ENCODE assay signal across 10 mouse cellular contexts in the genomic region with DNA sequence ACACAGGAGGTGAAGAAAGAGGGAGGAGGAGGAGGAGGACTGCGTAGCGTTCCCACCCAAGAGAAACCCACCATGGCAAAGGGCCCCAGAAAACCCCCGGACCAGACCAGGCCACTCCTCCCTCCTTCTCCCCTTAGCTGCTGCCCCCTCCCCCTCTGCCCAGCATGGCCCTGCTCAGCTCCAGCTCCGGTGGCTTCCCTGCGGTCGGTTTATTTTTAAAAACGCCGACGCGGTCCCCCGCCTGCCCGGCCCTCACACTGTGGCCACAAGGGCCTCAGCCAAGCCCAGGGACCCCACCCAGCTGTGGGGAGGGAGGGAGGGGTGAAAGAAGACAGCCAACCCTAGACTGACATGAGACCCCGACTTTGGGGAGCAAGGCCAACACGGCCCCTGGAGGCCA. TPM values are rescaled to one million over a fixed set of nuclear protein-coding genes. Genes with fewer than 3 reads are reported as not detected.
DNase-seq lines count a peak whose midpoint lies in the region; ATAC-seq and TF ChIP-seq lines count a peak whose summit lies in the region.
"Had no signal": no experiment of that assay in that cellular context is flagged by ENCODE, and none has a peak within 500 bp of the region (broad histone marks: within the 10 kb centered on the region; RNA-seq: fewer than 3 reads in every experiment).

No protein-coding gene starts in this region.

- no peak for TF ChIP-seq POLR2A in myocyte (IDR thresholded peaks at IDR 0.05; ENCODE audit: insufficient read length, low read depth)

- H3ac ChIP-seq in myocyte (ENCODE audit: control insufficient read depth, insufficient read length), result no peak overlapping the region

- H3K27ac ChIP-seq in kidney, postnatal 0 days, result peak overlapping the region; percentile 52
- peak overlapping the region; percentile 72 for H3K27ac ChIP-seq in embryonic facial prominence, embryonic 14.5 days (replicated peaks; ENCODE audit: low read depth, low read length)
- H3K27ac ChIP-seq in limb, embryonic 10.5 days, result peak overlapping the region; percentile 87

- H3K4me3 ChIP-seq in kidney, postnatal 0 days (replicated peaks; ENCODE audit: low read depth, low read length), result no peak overlapping the region
- peak overlapping the region; percentile 38; the same call in 1 of the 2 replicates for H3K4me3 ChIP-seq in embryonic facial prominence, embryonic 14.5 days (ENCODE audit: low read depth, low read length)
- H3K4me3 ChIP-seq in limb, embryonic 10.5 days, result peak overlapping the region; percentile 41
- no peak overlapping the region for H3K4me3 ChIP-seq in myocyte

- H3K4me2 ChIP-seq in kidney, postnatal 0 days (ENCODE audit: low read length), result peak overlapping the region; percentile 48
- H3K4me2 ChIP-seq in embryonic facial prominence, embryonic 14.5 days (ENCODE audit: low read depth, low read length), result peak overlapping the region; percentile 46
- H3K4me2 ChIP-seq in myocyte (ENCODE audit: low read depth), result peak overlapping the region; percentile 56

- no peaks in the 10 kb centered on the region for H3K79me2 ChIP-seq in myocyte (ENCODE audit: control insufficient read depth, insufficient read depth)

- 6% methylated on average over 14 of the region's 14 CpGs for WGBS in kidney, postnatal 0 days
- 7% methylated on average over 13 of the region's 14 CpGs for WGBS in embryonic facial prominence, embryonic 14.5 days
- WGBS in limb, embryonic 10.5 days, result 11% methylated on average over 14 of the region's 14 CpGs

- peak overlapping the region; percentile 38 for H3K9ac ChIP-seq in kidney, postnatal 0 days (ENCODE audit: low read depth, low read length)
- H3K9ac ChIP-seq in embryonic facial prominence, embryonic 14.5 days (ENCODE audit: low read depth, low read length), result peak overlapping the region; percentile 52

- DNase-seq in kidney, postnatal 0 days (ENCODE audit: low spot score), result peak; percentile 47
- DNase-seq in kidney, postnatal 25 days, result no peak
- DNase-seq in embryonic facial prominence, embryonic 14.5 days (ENCODE audit: low spot score), result peak; percentile 70
- peak; percentile 56 for DNase-seq in limb, embryonic 10.5 days (ENCODE audit: low spot score)
- DNase-seq in thymus, postnatal 14 days, result no peak
- no peak for DNase-seq in spleen, adult 12 weeks (ENCODE audit: low spot score)
- DNase-seq in cerebellum, postnatal 4 days (ENCODE audit: low spot score in 2 of 2), result no peak
- DNase-seq: cerebellum, postnatal 14 days; right cerebral cortex, postnatal 14 days had no signal

- no peaks in the 10 kb centered on the region for H3K27me3 ChIP-seq in kidney, postnatal 0 days (ENCODE audit: insufficient read depth, low read length)
- peaks cover 21% of the 10 kb centered on the region for H3K27me3 ChIP-seq in embryonic facial prominence, embryonic 14.5 days (replicated peaks; ENCODE audit: control insufficient read depth, insufficient read depth, low read length)
- peaks cover 58% of the 10 kb centered on the region for H3K27me3 ChIP-seq in limb, embryonic 10.5 days (ENCODE audit: low read depth, poor library complexity, severe bottlenecking)
- no peaks in the 10 kb centered on the region for H3K27me3 ChIP-seq in myocyte (ENCODE audit: control insufficient read depth, insufficient read depth, insufficient read length)

- peak; percentile 29; the same call in 1 of the 2 replicates for ATAC-seq in kidney, postnatal 0 days (replicated peaks; ENCODE audit: low FRiP score, low read depth)
- ATAC-seq in embryonic facial prominence, embryonic 14.5 days (ENCODE audit: low read depth), result peak; percentile 60

- no peak for TF ChIP-seq CTCF in kidney, postnatal 0 days (IDR thresholded peaks at IDR 0.05; ENCODE audit: low read depth)

- no peaks in the 10 kb centered on the region for H3K9me3 ChIP-seq in kidney, postnatal 0 days (replicated peaks; ENCODE audit: low read length)
- no peaks in the 10 kb centered on the region for H3K9me3 ChIP-seq in embryonic facial prominence, embryonic 14.5 days (ENCODE audit: control insufficient read depth, low read length)
- H3K9me3 ChIP-seq in limb, embryonic 10.5 days (replicated peaks), result no peaks in the 10 kb centered on the region

- peaks cover 21% of the 10 kb centered on the region for H3K4me1 ChIP-seq in kidney, postnatal 0 days (replicated peaks; ENCODE audit: insufficient read depth, low read length)
- peaks cover 18% of the 10 kb centered on the region for H3K4me1 ChIP-seq in embryonic facial prominence, embryonic 14.5 days (ENCODE audit: control insufficient read depth, insufficient read depth, low read length)
- H3K4me1 ChIP-seq in limb, embryonic 10.5 days, result peaks cover 54% of the 10 kb centered on the region

- H3K36me3 ChIP-seq in kidney, postnatal 0 days (ENCODE audit: insufficient read depth, low read length), result no peaks in the 10 kb centered on the region
- H3K36me3 ChIP-seq in embryonic facial prominence, embryonic 14.5 days (ENCODE audit: control insufficient read depth, insufficient read depth, low read length), result no peaks in the 10 kb centered on the region
- H3K36me3 ChIP-seq in limb, embryonic 10.5 days, result no peaks in the 10 kb centered on the region
- H3K36me3 ChIP-seq in myocyte (ENCODE audit: control insufficient read depth, insufficient read depth), result no peaks in the 10 kb centered on the region

TF ChIP-seq in myocyte, 11 proteins besides CTCF, POLR2A, EP300 and RAD21:
- TF ChIP-seq POLR2AphosphoS2 (IDR thresholded peaks at IDR 0.05; ENCODE audit: insufficient read length, low read depth) (no peak), MYOD1 (IDR thresholded peaks at IDR 0.05; ENCODE audit: control insufficient read depth in 1 of 3, insufficient read length in 2 of 3, low read depth in 2 of 3) (no peak), USF1 (IDR thresholded peaks at IDR 0.05; ENCODE audit: low read depth) (no peak), REST (IDR thresholded peaks at IDR 0.05; ENCODE audit: insufficient read depth, insufficient read length) (no peak), E2F4 (IDR thresholded peaks at IDR 0.05; ENCODE audit: insufficient read depth) (no peak), CEBPB (IDR thresholded peaks at IDR 0.05; ENCODE audit: insufficient read depth, poor library complexity, severe bottlenecking) (no peak), TCF3 (IDR thresholded peaks at IDR 0.05; ENCODE audit: insufficient read length, low read depth) (no peak), MYOG (IDR thresholded peaks at IDR 0.05; ENCODE audit: control insufficient read depth in 1 of 3, insufficient read depth in 1 of 3, insufficient read length in 2 of 3, low read depth in 2 of 3) (no peak), SRF (IDR thresholded peaks at IDR 0.05; ENCODE audit: control insufficient read depth, insufficient read length, low read depth) (no peak), MAX (IDR thresholded peaks at IDR 0.05; ENCODE audit: low read depth) (no peak), TCF12 (IDR thresholded peaks at IDR 0.05; ENCODE audit: insufficient read depth, poor library complexity, severe bottlenecking) (no peak)

RNA-seq across cellular contexts. Expression of a gene that starts 4.3 kb away (rescaled TPM):
- polyA plus RNA-seq in kidney, postnatal 0 days (2015; fragmentation: Nextera tagmentation; extraction: Ambion mirVana), result 0.61 and 1.1 TPM in 2 replicates
- 31.2 and 45.0 TPM in 2 replicates for polyA plus RNA-seq in embryonic facial prominence, embryonic 14.5 days (2014; fragmentation: Nextera tagmentation; extraction: Ambion mirVana)
- polyA plus RNA-seq in limb, embryonic 10.5 days (2016; fragmentation: Nextera tagmentation; extraction: Ambion mirVana), result 1.6 and 1.8 TPM in 2 replicates
- polyA plus RNA-seq in myocyte (2012; fragmentation: generic; extraction: Trizol), result 0.24 TPM

RNA-seq across cellular contexts. Expression of a gene that starts 12.1 kb away (rescaled TPM):
- 37.1 and 42.2 TPM in 2 replicates for polyA plus RNA-seq in kidney, postnatal 0 days (2015; fragmentation: Nextera tagmentation; extraction: Ambion mirVana)
- 52.5 and 60.5 TPM in 2 replicates for polyA plus RNA-seq in embryonic facial prominence, embryonic 14.5 days (2014; fragmentation: Nextera tagmentation; extraction: Ambion mirVana)
- 150 and 163 TPM in 2 replicates for polyA plus RNA-seq in limb, embryonic 10.5 days (2016; fragmentation: Nextera tagmentation; extraction: Ambion mirVana)
- 57.5 TPM for polyA plus RNA-seq in myocyte (2012; fragmentation: generic; extraction: Trizol)

RNA-seq across cellular contexts. Expression of a gene that starts 31.1 kb away (rescaled TPM):
- polyA plus RNA-seq in kidney, postnatal 0 days (2015; fragmentation: Nextera tagmentation; extraction: Ambion mirVana), result 84.9 and 86.9 TPM in 2 replicates
- 79.0 and 83.2 TPM in 2 replicates for polyA plus RNA-seq in embryonic facial prominence, embryonic 14.5 days (2014; fragmentation: Nextera tagmentation; extraction: Ambion mirVana)
- polyA plus RNA-seq in limb, embryonic 10.5 days (2016; fragmentation: Nextera tagmentation; extraction: Ambion mirVana), result 123 and 135 TPM in 2 replicates
- polyA plus RNA-seq in myocyte (2012; fragmentation: generic; extraction: Trizol), result 97.0 TPM

RNA-seq across cellular contexts. Expression of a gene that starts 36.7 kb away (rescaled TPM):
- 511 and 565 TPM in 2 replicates for polyA plus RNA-seq in kidney, postnatal 0 days (2015; fragmentation: Nextera tagmentation; extraction: Ambion mirVana)
- polyA plus RNA-seq in embryonic facial prominence, embryonic 14.5 days (2014; fragmentation: Nextera tagmentation; extraction: Ambion mirVana), result 466 and 478 TPM in 2 replicates
- polyA plus RNA-seq in limb, embryonic 10.5 days (2016; fragmentation: Nextera tagmentation; extraction: Ambion mirVana), result 351 and 381 TPM in 2 replicates
- polyA plus RNA-seq in myocyte (2012; fragmentation: generic; extraction: Trizol), result 476 TPM

RNA-seq across cellular contexts. Expression of a gene that starts 43.3 kb away (rescaled TPM):
- 8.8 TPM in 2 replicates for polyA plus RNA-seq in kidney, postnatal 0 days (2015; fragmentation: Nextera tagmentation; extraction: Ambion mirVana)
- 15.5 and 16.5 TPM in 2 replicates for polyA plus RNA-seq in embryonic facial prominence, embryonic 14.5 days (2014; fragmentation: Nextera tagmentation; extraction: Ambion mirVana)
- polyA plus RNA-seq in limb, embryonic 10.5 days (2016; fragmentation: Nextera tagmentation; extraction: Ambion mirVana), result 9.1 and 9.8 TPM in 2 replicates
- 11.7 TPM for polyA plus RNA-seq in myocyte (2012; fragmentation: generic; extraction: Trizol)

Comparison
In these comparisons a context has a peak if more than half of its experiments do, and no peak if none do; other contexts are left out.
1. DNase-seq: peak in kidney, postnatal 0 days (single experiment), embryonic facial prominence, embryonic 14.5 days (single experiment) and limb, embryonic 10.5 days (single experiment); none in kidney, postnatal 25 days (0 of 2), thymus, postnatal 14 days (single experiment), spleen, adult 12 weeks (single experiment) and cerebellum, postnatal 4 days (0 of 2).
2. H3K4me3 ChIP-seq: peak in embryonic facial prominence, embryonic 14.5 days (single experiment) and limb, embryonic 10.5 days (single experiment); none in kidney, postnatal 0 days (single experiment) and myocyte (single experiment).
3. RNA of a gene that starts 4.3 kb away (polyA plus RNA-seq): 31.2 to 45.0 TPM in embryonic facial prominence, embryonic 14.5 days; 1.6 to 1.8 TPM in limb, embryonic 10.5 days, 0.61 to 1.1 TPM in kidney, postnatal 0 days and 0.24 TPM in myocyte (single experiment); every median in the first group is over 10 times any median in the second.
4. Peak in every context shown above with its lines, with median percentiles within 50 percentile points of each other: H3K27ac ChIP-seq and H3K4me2 ChIP-seq.